Mouse (Mus musculus) heart, adult 11 months (tissue): ENCODE measurements around the gene Cxxc4.

Experiments used
- DNase-seq: peaks from one replicate; pipeline ENCODE4 v3.0.0; 2022

The Cxxc4 gene

GRCm38 (mm10) chr3:134254221-134254620 lies 17.9 kb downstream of the Cxxc4 start:
- peak; percentile 94 for DNase-seq

DNA sequence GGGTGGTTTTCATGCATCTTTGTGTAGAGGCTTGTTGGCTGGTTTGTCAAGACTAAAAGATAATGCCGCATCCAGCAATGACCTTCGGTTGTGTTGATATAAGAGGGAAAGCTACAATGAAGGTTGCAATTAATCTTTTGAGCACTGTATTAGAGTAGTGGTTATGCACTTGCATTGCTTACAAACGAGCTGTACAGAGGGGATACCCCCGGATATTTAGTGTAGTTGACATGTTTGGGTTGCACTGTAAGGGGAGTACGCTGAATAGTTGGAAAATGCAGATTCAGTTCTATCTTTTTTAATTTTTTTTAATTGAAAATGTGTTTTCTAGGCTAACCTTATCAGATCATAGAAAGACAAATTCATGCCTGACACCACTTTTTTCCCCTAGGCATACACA lies 22.4 kb downstream of the Cxxc4 start:
- no peak for DNase-seq

DNA sequence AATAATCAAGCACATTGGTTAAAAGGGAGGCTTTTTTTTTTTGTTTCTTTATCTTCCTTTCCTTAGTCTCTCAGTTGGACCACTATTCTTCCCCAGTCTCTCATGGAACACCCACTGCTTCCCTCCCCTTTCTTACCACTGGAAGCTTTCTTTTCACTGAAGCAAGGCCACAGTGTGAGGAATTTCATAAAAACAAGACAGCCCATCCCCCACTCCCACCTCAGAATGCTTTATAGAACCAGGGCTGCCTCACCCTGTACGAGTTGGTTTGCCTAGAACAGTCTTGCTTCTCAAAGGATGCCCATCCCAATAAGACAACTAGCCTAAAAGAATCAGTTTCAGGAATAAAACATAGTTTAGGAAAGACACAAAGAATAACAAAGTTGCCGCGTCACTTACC lies 23.0 kb downstream of the Cxxc4 start:
- DNase-seq = no peak

GRCm38 (mm10) chr3:134279655-134280054 lies 43.4 kb downstream of the Cxxc4 start:
- no peak for DNase-seq

- DNase-seq = no peak
Measured at GRCm38 (mm10) chr3:134281527-134282370, 45.5 kb downstream of the Cxxc4 start.

DNA sequence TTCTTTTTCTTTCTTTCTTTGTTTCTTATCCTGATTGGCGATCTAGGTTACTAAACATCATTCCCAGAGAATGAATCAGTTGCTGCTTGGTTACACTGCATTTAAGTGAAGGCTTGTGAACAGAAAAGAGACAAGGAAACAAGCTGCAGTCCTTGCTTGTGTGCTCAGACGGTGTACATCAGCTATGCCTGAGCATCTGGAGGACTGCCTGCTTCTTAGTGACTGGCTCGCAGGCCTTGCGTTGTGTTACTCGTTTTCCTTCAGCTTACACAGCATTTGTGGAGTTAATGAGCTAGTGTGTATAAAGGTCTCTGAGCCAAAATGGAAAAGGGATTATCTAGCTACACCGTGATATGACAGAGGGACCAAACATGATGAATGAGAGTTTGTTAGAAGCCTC lies 58.9 kb downstream of the Cxxc4 start:
- no peak for DNase-seq

GRCm38 (mm10) chr3:134302681-134303491 lies 66.6 kb downstream of the Cxxc4 start:
- DNase-seq = no peak

DNA sequence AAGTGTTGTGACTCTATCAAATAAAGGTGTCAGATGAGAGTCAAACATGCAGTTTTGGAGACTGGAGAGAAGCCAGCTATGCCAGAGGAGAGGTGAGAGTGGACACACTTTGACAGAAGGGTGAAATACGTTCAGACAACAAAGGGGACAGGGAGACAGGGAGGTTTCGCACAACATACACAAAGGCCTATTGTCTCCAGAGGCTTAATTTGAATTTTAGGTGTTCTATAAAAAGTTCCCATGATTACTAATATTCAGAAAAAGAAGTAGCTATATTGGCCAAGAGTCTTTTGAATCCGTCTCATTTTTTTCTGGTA lies 67.2 kb downstream of the Cxxc4 start:
- no peak for DNase-seq

DNA sequence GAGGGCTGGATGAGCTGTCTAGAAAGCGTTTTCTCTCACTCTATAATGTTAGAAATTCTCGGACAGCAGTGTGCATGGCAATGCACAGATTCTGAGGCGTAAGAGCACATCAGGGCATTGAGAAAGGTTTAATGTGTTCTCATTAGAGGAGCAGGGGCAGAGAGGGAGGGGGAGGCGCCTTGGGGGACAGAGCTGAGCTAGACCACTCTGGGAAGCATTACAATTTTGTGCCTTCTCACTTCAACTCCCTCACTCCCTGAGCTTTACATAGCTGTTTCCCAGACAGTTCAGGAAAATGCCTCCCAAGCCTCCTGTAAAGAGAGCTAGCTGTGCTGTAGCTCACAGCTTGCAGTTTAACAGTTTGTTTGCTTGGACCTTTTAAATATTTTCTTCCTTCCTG lies 70.2 kb downstream of the Cxxc4 start:
- no peak for DNase-seq

- DNase-seq = no peak
Measured at GRCm38 (mm10) chr3:134307801-134308200, 71.5 kb downstream of the Cxxc4 start.
